Mouse (Mus musculus) adrenal gland, adult 18-20 months (tissue): ENCODE data around the gene 1700014D04Rik. TPM values are rescaled to one million over a fixed set of nuclear protein-coding genes. Genes with fewer than 3 reads are reported as not detected.
"Not testable (repeated sequence)": the region's sequence is repeated elsewhere in the genome, so short reads cannot be mapped to it uniquely, and the experiment has no call there.

Experiments
- DNase-seq, 2 experiments: peaks; one replicate each; pipeline ENCODE4 v3.0.0; 2021 to 2022; ENCODE audit warnings: low spot score in 2 of 2
- long read RNA-seq, 2 experiments: library from polyadenylated mRNA; stranded (forward); transcript quantifications; one replicate each; pipeline ENCODE4 v2.0.0; 2021
- total RNA-seq, 2 experiments: library from RNA; stranded (reverse); gene quantifications; 1 replicate in 1 of 2; 2 replicates in 1 of 2; pipeline ENCODE4 v1.2.3; 2021

The 1700014D04Rik gene
- not detected for total RNA-seq
- long read RNA-seq, experiment 1, result 0 reads
- long read RNA-seq, experiment 2, result 0 reads

- no peak for DNase-seq
Observed at GRCm38 (mm10) chr13:59746711-59747110, at the start of gene 1700014D04Rik. TSS of gene 1700014D04Rik (minus strand) at chr13:59746752.

GRCm38 (mm10) chr13:59795807-59796465 is 49.4 kb upstream of the 1700014D04Rik start:
- DNase-seq, result no peak

GRCm38 (mm10) chr13:59794786-59795185 is 48.2 kb upstream of the 1700014D04Rik start:
- DNase-seq, result no peak

GRCm38 (mm10) chr13:59782145-59782544 is 35.6 kb upstream of the 1700014D04Rik start, which contains the start of gene Gm49354:
TSS of gene Gm49354 (minus strand) at chr13:59782245.
- DNase-seq, result no peak

- not testable (repeated sequence) for DNase-seq
Observed at GRCm38 (mm10) chr13:59779744-59780264, 33.3 kb upstream of the 1700014D04Rik start.

GRCm38 (mm10) chr13:59779213-59779612 is 32.7 kb upstream of the 1700014D04Rik start:
- no peak for DNase-seq

- no peak for DNase-seq
Observed at GRCm38 (mm10) chr13:59775168-59775567, 28.6 kb upstream of the 1700014D04Rik start.

GRCm38 (mm10) chr13:59771257-59771656 is 24.7 kb upstream of the 1700014D04Rik start:
- DNase-seq, result peak; percentile 57 to 63

GRCm38 (mm10) chr13:59770847-59771246 is 24.3 kb upstream of the 1700014D04Rik start:
- peak in 1 of 2 experiments; percentile 16 for DNase-seq

GRCm38 (mm10) chr13:59770164-59770562 is 23.6 kb upstream of the 1700014D04Rik start:
- DNase-seq, result peak; percentile 77 to 78

GRCm38 (mm10) chr13:59769296-59770163 is 23.0 kb upstream of the 1700014D04Rik start, which contains the start of gene Isca1:
TSS of gene Isca1 (minus strand) at chr13:59769810.
- peak; percentile 99 for DNase-seq

GRCm38 (mm10) chr13:59768531-59768930 is 22.0 kb upstream of the 1700014D04Rik start:
- no peak for DNase-seq

- DNase-seq, result no peak
Observed at GRCm38 (mm10) chr13:59766786-59767515, 20.4 kb upstream of the 1700014D04Rik start.

GRCm38 (mm10) chr13:59762791-59763190 is 16.2 kb upstream of the 1700014D04Rik start:
- DNase-seq, result no peak

GRCm38 (mm10) chr13:59756906-59757305 is 10.4 kb upstream of the 1700014D04Rik start:
- DNase-seq, result no peak

- no peak for DNase-seq
Observed at GRCm38 (mm10) chr13:59750310-59750709, 3.8 kb upstream of the 1700014D04Rik start.

- no peak for DNase-seq
Observed at GRCm38 (mm10) chr13:59746164-59746563, 388 bp downstream of the 1700014D04Rik start.

GRCm38 (mm10) chr13:59745462-59745861 is 1.1 kb downstream of the 1700014D04Rik start:
- DNase-seq, result no peak

- no peak for DNase-seq
Observed at GRCm38 (mm10) chr13:59741697-59742096, 4.9 kb downstream of the 1700014D04Rik start.

- DNase-seq, result peak; percentile 31 to 44
Observed at GRCm38 (mm10) chr13:59741096-59741495, 5.5 kb downstream of the 1700014D04Rik start.

- DNase-seq, result no peak
Observed at GRCm38 (mm10) chr13:59739397-59739796, 7.2 kb downstream of the 1700014D04Rik start.
